Mouse (Mus musculus) limb, embryonic 15.5 days (tissue): Measurements from ENCODE around the gene Rph3a. TPM values are rescaled to one million over a fixed set of nuclear protein-coding genes. Genes with fewer than 3 reads are reported as not detected.

Experiments used
- polyA plus RNA-seq: library from polyadenylated mRNA; unstranded; fragments of >200 nt; fragmentation: Nextera tagmentation; extraction: Ambion mirVana; gene quantifications from 2 replicates; pipeline ENCODE4 v1.2.1, GENCODE M21; 2015

Rph3a gene
- polyA plus RNA-seq, 1 experiment from 2014 or later = 0.06 TPM

Other genes with a start within 250 kb of the Rph3a start
- 0.16 and 0.18 TPM in 2 replicates for gene Oas3, start 232.4 kb downstream of the Rph3a start, polyA plus RNA-seq
- gene Oas1e, start 214.6 kb downstream of the Rph3a start, polyA plus RNA-seq = not detected in 2 replicates
- gene Oas1c, start 197.6 kb downstream of the Rph3a start, polyA plus RNA-seq = 0.17 and 0.35 TPM in 2 replicates
- gene Oas1f, start 162.7 kb downstream of the Rph3a start, polyA plus RNA-seq = 0.42 and 1.0 TPM in 2 replicates
- not detected in 2 replicates for gene Oas1h, start 148.7 kb downstream of the Rph3a start, polyA plus RNA-seq
- gene Oas1g, start 122.5 kb downstream of the Rph3a start, polyA plus RNA-seq = 0.48 and 0.81 TPM in 2 replicates
- gene Oas1a, start 102.6 kb downstream of the Rph3a start, polyA plus RNA-seq = 2.3 and 2.5 TPM in 2 replicates
- not detected in 2 replicates for gene Oas1d, start 95.6 kb downstream of the Rph3a start, polyA plus RNA-seq
- gene Ptpn11, start 181.3 kb upstream of the Rph3a start, polyA plus RNA-seq = 23.1 and 23.3 TPM in 2 replicates
- gene Rpl6, start 194.4 kb upstream of the Rph3a start, polyA plus RNA-seq = 551 and 611 TPM in 2 replicates
- gene Hectd4, start 210.1 kb upstream of the Rph3a start, polyA plus RNA-seq = 3.8 and 4.1 TPM in 2 replicates